Mouse (Mus musculus): ENCODE measurements around the gene Tbc1d17.

Gene Tbc1d17

DNA sequence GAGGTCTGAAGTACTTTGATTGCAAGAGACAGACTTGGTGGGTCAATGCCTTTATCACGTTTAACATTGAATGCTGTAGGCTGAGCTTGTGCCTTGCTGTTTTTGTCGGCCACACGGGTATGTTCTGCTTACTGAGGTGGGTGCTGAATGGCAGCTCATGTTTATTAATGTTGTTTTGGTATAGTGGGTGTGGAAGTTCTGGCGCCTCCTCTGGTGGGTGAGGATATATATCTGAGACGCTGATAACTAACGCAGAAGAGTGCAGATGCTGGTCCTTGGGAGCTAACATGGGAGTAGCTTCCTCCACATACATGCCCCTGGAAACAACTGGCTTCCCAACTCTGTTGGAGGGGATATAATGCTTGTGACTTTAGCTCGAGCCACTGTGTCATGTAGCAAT, 25.5 kb downstream of the Tbc1d17 start:
- DNase-seq (ENCODE audit: low spot score) = no peak

DNA sequence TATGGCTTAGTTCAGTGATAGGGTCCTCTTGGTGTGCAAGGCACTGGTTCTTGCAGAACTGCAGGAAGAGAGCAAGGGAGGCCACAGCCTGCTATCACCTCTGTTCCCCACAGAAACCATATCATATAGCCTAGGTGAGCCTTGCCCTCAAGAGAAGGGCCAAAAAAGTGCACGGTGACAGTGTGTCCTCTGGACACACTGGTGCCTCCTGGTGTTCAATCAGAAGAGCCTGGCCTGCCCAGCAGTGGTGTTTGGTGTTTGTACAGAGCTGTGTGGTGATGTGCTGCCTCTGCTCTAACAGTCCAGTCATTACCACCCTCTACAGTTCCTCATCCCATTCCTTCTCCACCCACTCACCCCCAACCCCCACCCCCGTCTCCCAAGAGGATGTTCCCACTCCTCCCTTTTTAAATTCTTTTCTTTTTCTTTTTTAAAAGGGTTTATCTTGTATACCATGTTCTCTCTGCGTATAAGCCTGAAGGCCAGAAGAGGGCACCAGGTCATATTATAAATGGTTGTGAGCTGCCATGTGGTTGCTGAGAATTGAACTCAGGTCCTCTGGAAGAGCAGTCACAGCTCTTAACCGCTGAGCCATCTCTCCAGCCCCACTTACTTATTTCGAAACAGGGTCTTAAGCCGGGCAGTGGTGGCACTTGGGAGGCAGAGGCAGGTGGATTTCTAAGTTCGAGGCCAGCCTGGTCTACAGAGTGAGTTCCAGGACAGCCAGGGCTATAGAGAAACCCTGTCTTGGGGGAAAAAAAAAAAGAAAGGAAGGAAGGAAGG, 27.0 kb downstream of the Tbc1d17 start:
- DNase-seq (ENCODE audit: low spot score) = no peak

DNA sequence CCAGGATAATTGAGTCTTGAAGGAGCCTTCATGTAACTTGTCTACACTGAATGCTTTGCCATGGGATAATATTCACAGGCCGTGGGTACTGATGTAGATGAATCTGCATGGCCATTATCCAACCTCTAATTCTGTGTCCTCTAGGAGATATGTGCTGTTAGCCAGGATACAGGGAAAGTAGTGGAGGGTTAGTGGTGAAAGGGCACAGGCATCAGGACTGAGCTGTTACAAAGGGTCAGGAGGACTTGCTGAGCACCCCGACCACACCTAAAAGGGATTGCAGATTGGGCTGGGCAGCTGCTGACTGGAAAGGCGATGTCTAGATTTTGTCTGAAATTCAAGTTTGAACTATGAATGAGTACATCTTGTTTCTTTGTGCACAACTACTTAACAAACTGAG, 28.4 kb downstream of the Tbc1d17 start:
- no peak for DNase-seq (ENCODE audit: low spot score)

DNA sequence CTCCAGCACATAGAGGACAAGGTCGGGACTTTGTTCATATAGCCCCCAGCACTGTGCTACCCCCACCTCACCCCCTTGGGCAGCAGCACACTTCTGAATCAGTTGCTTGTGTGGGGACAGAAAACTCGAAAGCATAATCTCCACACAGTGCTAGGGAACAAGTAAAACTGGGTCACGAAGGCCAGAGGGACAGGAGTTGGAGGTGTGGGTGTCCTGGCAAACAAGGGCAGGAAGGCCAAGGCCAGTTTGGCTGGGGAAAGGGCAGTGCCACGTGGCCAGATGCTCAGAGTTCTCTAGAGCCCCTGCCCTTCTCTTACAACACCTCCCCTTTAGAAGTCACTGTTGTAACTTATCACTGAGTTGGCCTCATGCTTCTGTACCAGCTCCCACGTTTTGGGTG, 29.0 kb downstream of the Tbc1d17 start:
- no peak for DNase-seq (ENCODE audit: low spot score)

DNA sequence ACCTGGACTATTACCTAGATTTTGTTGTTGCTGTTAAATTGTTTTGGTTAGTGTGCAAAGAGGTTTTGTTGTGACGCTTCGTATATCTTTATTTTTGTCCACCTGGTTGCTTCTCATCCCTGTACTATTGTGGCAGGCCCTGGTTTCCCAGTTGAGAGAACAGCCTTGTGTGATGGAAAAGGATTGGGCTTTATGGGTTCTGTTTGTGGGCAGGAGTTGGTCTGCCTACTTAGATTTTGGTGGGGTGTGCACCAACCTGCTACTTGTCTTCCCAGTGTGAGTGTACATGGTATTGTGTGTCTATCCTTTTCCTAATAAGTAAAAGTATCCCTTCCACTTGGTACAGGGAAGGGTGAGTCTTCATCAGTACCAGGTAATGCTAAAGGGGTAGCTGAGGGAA, 29.5 kb downstream of the Tbc1d17 start:
- DNase-seq (ENCODE audit: low spot score) = no peak

DNA sequence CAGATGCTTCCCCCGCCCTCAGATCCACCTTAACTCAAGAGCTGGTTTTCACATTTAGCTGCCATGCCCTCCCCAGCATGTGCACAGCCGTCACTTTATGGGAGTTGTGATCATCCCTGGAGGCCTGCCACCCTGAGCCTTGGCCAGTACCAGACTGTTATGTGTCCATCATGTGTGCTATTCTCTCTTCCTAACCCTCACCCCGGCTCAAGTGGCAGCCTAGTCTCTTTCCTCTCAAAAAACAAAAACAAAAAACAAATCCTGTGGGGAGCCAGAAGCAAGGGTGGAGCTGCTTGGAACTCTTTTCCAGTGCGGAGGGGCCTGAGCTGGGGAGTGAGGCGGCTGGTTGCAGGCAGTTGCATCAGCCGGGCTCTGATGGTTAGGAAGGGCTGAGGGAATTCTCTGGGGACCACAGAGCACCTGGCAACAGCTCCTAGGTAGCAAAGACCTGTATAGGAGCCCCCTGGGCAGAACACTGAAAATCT, 30.1 kb downstream of the Tbc1d17 start:
- peak; percentile 89 for DNase-seq (ENCODE audit: low spot score)

DNA sequence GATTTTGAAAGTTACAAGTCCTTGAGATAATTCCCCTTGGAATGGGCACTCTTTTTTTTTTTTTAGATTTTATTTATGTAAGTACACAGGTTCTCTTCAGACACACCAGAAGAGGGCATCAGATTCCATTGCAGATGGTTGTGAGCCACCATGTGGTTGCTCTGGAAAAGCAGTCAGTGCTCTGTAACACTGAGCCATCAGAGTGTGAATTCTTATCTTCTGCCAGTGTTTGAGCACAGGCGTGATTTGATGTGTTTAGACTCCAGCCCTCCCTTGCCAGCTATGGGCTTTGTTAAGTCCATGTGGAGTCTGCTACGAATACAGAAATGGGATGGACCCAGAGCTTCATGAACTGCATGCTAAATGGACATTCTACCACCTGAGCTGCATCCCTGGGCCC, 30.7 kb downstream of the Tbc1d17 start:
- peak; percentile 51 for DNase-seq (ENCODE audit: low spot score)

DNA sequence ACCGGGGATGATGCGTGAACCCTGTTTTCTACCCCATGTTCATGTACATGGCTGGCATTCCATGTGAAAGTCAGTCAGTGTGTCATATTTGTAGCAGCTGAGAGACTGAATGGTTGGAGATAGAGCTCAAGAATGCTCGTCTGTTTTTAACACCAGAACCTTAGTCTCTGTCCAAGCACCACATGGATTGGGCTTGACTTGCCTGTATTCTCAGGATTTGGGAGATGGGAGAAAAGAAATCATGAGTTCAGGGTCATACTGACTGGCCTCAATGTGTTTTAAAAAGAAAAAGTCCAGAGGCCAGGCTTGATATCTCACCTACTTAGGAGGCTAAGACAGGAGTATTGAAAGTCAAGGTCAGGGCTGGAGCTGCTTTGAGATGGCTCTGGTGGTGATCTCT, 31.4 kb downstream of the Tbc1d17 start:
- no peak for DNase-seq (ENCODE audit: low spot score)

DNA sequence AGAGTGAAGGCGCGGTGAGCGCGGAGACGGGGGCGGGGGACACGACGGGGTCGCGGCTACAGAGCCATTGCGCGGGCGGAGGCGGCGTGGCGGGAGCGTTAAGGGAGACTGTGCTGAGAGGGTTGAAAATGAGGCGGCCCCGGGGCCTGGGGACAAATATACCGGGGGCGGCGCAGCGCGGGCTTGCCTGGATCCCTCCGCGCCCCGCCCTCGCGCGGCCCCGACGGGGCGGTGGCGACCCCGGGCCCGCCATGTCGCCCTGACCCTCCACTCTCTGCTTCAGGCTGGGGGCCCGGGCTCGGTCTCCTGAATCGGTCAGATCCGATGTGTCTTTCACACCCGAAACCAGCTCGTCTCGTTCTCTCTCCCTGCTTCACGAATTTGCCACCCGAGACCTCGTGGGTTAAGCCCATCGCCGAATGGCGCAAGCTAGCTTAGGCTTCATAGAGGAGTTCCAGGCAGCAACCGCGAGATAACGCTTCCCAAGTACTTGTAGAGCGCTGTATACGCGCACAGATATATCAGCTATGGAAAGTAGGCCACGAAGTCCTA, 32.3 kb downstream of the Tbc1d17 start, which contains the start of gene Atf5:
Gene Atf5, minus strand, starts transcription at position 189 of the 552 bp plus-strand sequence.
- DNase-seq (ENCODE audit: low spot score) = peak; percentile 71

DNA sequence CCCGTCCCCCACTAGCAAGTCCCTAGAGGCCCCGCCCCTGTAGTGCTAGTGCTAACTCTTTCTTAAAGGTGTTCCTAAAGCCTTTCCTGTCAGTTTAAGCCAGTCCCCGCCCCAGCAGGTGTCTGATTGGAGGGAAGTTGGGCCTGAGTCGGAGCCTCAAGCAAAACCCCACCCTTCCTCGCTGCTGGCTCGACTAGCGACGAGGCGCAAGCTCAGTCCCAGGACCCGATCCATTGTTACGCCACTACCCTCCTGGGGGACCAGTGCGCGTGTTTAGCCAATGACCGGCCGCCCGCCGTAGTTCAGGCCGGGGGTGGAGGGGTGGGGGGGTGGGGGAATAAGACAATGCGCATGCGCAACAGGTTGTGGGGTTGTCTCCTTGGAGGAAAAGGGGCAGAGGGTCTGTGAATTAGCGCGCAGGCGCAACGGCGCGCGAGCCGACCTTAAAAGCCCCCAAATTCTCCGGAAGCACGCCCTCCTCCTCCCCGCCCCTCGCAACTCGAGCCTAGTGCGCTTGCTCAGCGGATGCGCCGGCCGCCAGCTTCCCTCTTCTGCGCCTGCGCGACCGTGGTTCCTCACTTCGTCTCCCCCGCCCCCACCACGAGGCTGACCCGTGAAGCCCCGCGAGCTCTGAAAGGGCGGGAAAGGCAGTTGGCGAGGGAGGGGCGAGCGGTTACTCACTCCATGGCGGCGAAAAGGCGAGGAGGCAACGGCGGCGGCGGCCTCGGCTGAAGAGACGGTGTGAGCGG, 33.0 kb downstream of the Tbc1d17 start, which contains the start of the genes Nup62 and Il4i1:
Gene Nup62, plus strand, starts transcription at position 368 of the 749 bp plus-strand sequence.
Gene Il4i1, plus strand, starts transcription at position 667 of the 749 bp plus-strand sequence.
- DNase-seq (ENCODE audit: low spot score) = peak; percentile 94

DNA sequence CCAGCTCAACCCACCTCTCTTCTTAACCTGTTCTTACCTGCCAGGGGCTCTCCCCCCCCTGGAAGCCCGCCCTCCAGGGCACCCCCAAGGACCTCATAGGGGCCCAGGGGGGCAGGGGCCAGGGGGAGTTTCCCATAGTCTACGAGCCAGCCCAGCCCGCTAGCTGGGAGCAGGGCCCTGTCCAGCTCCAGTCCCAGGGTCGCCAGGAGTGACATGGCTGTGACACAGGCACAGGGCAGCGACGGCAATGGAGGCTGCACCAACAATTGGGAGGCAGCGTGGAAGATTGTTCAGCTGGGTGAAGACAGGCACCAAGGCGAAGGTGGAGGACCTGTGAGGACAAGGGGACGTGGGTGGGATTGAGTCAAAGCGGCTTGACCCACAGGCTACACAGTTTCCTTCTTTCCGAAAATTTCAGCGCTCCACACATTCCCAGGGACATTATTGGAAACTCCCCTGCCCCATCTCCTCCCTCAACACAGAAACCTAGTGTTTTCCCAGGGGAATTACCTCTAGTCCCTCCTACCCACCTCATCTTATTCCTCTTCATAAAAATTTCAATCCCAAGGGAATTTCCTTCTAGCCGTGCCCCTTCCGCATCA, 33.8 kb downstream of the Tbc1d17 start:
- DNase-seq (ENCODE audit: low spot score) = no peak

DNA sequence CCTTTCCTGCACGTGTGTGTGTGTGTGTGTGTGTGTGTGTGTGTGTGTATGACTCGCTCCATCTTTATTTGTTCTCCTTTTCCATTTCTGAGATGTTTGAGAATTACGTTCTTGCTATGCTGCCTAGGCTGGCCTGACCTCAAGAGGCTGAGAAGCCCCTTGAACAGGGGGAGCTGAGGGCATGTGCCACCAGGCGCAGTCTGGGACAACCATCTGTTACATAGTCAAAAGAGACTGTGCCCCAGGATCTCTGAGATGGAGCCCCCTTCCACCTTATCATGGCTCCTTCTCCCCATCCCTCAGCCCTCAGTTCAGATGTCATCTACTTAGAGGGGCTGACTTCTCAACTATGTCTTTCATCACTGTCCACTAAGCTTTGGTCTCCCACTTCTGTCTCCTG, 34.5 kb downstream of the Tbc1d17 start:
- DNase-seq (ENCODE audit: low spot score) = no peak

DNA sequence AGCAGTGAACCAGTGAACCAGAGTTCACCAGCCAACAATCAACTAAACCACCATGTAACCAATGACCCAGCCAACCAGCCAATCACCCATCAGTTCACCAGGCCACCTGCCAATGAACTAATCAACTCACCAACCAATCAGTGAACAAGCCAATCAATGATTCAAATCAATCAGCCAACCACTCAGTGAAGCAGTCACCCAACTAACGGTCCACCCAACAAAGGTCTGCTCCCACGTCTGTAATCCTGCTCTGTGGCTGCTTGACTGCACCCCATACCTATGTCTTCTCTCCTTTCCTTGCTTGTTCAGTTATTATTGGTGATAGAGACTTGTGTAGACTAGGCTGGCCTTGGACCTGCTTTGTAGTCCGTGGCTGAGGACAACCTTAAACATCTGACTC, 34.9 kb downstream of the Tbc1d17 start:
- DNase-seq (ENCODE audit: low spot score) = no peak

DNA sequence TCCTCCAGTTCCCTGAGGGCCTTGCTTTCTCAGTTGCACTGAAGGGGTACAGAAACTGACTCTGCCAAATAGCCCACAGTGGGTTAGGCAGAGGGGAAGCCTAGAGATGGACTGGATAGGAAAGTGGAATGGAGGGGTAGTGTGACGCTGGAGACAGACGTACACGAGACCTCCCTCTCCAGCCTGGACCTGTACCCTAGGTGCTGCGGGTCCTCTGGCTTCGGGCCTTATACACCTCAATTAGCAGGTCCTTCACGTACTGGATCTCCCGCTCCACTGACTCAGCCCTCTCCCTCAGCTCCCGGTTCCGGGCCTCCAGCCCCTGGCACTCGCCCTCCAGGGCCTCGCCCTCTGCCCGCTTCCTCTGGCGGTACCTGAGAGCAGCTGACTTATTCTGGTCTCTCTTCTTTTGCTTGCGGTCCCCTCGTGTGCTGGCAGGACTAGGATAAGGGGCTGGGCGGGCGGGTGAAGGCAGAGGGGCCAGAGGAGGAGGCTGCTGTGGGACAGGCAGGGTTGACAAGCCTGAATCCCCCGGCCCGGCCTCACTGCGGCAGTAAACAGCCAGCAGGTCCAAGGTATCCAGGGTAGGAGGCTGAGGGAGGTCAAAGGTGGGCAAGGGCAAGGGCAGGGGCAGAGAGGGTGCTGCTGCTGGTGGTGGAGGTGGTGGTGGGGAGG, 36.1 kb downstream of the Tbc1d17 start:
- DNase-seq (ENCODE audit: low spot score) = no peak

DNA sequence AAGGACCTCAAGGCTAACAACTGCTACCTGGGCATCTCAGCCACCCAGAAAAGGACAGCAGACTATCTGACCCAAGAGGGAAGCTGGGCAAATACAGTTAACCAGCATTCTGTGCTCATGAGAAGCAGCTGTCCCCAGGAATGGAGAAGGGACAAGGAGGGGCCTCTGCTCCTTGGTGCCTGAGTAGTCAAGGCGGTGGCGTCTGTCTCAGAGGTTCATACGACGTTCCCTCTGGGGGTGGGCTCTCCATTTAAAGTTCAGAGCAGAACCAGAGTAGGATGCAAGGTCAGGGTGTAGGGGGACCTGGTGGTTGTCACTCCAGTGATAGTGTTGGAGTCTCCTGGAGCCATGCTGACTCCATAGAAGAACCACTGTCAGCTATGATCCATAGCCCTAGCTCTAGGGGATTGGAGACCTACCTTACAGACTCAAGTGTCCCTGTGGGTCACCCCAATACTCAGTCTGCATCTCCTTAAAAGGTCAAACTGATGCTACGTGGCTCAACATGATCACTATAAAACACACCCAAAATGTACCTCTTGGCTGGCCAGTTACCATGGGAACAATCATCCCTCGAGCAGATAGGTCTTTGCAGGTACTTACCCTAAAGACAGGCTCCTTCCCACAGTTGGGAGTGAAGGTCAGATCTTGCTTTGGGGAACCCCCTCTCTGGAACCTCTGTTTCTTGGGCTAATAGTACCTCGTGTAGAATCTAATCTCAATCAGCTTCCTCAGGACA, 37.9 kb downstream of the Tbc1d17 start:
- no peak for DNase-seq (ENCODE audit: low spot score)

DNA sequence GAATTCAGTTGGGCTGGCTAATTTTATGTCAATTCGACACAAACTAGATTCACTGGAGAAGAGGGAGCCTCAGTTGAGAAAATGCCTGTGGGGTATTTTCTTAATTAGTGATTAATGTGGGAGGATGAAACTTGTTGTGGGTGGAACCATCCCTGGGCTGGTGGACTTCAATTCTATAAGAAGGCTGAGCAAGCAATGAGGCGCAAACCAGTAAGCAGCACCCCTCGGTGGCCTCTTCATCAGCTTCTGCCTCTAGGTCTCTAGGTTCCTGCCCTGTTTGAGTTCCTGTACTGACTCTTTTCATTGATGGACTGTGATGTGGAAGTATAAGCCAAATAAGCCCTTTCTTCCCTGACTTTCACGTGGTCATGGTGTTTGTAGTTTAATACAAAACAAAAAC, 38.5 kb downstream of the Tbc1d17 start:
- no peak for DNase-seq (ENCODE audit: low spot score)

DNA sequence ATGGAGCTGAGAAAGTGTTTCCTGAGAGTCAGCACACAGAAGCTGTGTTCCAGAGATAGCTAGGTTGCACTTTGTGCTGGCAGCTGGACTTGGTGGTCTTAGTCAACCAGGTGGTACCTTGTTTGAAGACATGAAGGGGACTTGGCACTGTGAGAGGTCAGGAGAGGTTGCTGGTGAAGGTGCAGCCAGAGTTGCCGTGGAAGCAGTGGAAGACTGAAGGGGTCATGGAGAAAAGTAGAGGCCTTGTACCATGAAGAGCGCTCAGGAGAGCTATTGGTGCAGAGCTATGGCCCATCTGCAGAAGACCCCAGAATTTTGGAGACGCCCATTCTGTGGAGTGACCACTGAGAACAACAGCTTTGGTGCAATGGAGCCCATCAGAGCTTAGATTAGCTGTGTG, 39.4 kb downstream of the Tbc1d17 start:
- DNase-seq (ENCODE audit: low spot score) = no peak

DNA sequence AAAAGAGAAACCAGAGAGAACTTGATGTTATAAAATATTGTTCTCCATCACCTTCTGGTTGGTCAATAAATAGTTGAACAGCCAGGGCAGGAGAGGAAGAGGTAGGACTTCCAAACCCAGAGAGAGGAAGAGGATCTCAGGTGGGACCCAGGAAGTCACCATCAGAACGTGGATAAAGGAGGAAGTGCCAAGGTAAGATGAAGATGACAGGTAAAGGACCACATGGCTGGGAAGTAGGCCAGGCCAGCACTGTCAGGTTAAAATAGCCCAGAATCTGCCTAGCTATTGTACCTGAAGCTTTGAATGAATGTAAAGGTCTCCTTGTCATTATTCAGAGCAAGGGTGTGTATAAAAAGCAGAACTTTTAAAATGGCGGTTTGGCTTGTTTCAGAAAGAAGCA, 40.0 kb downstream of the Tbc1d17 start:
- no peak for DNase-seq (ENCODE audit: low spot score)

DNA sequence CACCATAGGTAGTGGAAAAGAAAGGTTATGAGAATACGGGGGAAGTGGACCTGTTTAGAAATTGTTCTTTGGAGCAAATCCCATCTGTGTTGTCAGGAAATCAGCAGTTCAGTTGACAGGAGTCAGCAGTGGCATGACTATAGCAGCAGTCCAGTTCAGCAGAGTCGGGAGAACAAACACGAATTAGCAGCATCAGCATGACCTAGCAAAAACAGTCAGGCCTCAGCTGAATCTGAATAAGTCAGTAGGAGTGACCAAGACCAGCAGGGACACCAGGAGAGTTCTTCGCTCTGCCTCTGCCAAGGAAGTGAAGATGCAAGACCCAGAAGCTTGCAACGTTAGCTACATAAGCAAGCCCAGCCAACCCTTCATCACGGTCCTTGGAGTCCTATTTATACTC, 56.1 kb downstream of the Tbc1d17 start:
- DNase-seq (ENCODE audit: low spot score) = no peak

DNA sequence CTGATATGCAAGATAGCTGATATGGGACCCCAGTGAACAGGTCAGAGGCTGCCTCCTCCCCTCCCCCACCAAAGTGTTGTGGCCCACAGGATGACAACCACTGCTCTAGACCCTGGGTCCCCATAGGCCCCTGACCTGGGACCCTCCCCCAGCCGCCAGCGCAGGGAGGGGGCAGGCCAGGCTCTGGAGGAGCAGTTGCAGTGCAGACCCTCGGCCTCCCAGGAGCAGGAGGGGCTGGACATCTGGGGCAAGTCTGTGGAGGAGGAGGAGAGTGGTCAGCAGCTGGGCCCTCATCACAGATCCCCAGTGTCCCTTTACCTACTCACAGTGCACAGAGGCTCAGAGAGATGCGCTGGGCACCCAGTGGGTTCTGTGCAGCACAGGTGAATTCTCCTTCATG, 58.8 kb downstream of the Tbc1d17 start:
- no peak for DNase-seq (ENCODE audit: low spot score)

DNA sequence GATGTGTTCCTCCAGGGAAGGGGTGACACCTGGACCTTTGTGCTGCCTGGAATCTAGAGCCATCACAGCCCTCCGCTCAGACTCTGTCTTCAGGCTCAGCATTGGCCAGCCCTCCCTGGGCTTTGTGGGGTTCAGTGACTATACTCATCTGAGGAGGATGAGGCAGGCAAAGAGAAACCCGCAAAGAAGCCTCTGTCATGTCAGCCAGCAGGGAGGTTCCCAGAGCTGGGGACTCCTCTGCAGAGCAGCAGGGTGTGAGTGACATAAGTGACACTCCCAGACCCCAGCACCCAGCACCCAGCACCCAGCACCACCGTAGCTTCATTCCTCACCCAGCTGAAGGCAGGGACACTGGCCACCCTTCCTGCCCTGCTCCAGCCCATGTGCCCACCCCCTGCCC, 59.3 kb downstream of the Tbc1d17 start:
- DNase-seq (ENCODE audit: low spot score) = no peak
